Mouse (Mus musculus) sigmoid colon, adult 10 weeks (tissue): ENCODE results near the gene Nsa2. TPM values are rescaled to one million over a fixed set of nuclear protein-coding genes. Genes with fewer than 3 reads are reported as not detected.

Experiments
- polyA plus RNA-seq: library from polyadenylated mRNA; stranded (reverse); fragments of 350-450 nt; fragmentation: Illumina TruSeq; extraction: RNeasy Lipid Tissue Mini Kit (QIAGEN cat#74804); gene quantifications from one replicate; pipeline ENCODE4 v1.2.3, GENCODE M21; 2014; ENCODE audit warnings: low read depth, low replicate concordance

The Nsa2 gene
- polyA plus RNA-seq: 285 TPM

GRCm38 (mm10) chr13:97137466-97138400 lies at the start of gene Nsa2, which contains the start of gene Gfm2:
Nsa2 (minus strand) TSS chr13:97137937.
Gfm2 (plus strand) TSS chr13:97137937.

GRCm38 (mm10) chr13:97099187-97099852 lies 38.4 kb downstream of the Nsa2 start, which contains the start of gene Gm6169:
Gm6169 (minus strand) TSS chr13:97099237.

Other genes with a start within 250 kb of the Nsa2 start
- 3.0 TPM for gene Gcnt4, start 213.2 kb downstream of the Nsa2 start, polyA plus RNA-seq
- not detected for gene 1700029F12Rik, start 103.6 kb downstream of the Nsa2 start, polyA plus RNA-seq
- gene Fam169a, start 70.7 kb downstream of the Nsa2 start, polyA plus RNA-seq: 1.3 TPM
- gene Gm6169, start 38.7 kb downstream of the Nsa2 start, polyA plus RNA-seq: 28.2 TPM
- 73.6 TPM for gene Gfm2, start within 50 bp of the Nsa2 start, polyA plus RNA-seq
- gene Hexb, start 60.4 kb upstream of the Nsa2 start, polyA plus RNA-seq: 481 TPM
- 9.9 TPM for gene Enc1, start 103.2 kb upstream of the Nsa2 start, polyA plus RNA-seq